Comparison of ENCODE assay signal across 8 mouse cellular contexts in the genomic region with DNA sequence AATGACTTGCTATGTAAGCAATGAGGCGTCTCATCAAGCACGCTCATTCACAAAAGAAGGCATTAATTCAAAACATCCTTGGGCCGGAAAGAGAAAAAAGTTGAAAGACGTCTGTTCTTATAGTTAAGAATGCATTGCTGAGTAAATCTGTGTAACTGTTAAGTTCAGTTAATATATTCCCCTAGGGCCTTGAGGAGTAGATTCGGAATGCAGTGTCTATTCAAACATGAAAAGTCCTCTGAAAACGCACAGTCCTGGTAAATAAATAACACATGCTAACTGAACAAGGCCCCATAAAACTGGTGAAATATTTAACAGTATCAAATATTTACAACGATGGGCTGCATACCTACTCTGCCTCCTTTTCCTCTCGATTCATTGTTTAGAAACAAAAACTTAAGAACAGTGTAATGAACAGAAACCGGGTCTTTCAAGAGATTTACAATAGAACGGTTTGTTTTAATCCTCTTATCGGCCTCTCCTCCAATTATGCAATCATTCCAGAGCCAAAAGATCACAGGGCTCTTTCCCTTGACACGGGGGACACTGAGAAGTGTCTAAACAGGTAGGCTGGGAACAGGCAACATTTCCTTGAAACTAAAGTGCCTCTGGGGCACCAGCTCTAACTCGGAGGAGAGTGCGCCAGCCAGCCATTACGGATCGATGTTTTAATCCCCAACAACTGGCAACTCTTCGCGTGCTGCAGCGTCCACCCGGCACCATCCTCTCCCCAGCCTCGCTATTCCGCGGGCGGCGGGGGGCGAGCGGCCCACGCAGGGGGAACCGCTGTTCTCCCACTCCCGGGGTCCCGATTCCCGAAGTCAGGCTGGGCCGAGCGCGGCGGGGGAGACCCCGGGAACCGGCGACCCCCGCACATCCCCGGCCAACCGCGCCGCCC. TPM values are rescaled to one million over a fixed set of nuclear protein-coding genes. Genes with fewer than 3 reads are reported as not detected.
DNase-seq lines count a peak whose midpoint lies in the region; ATAC-seq and TF ChIP-seq lines count a peak whose summit lies in the region.

No protein-coding gene starts in this region.

- H3K4me1 ChIP-seq in embryonic facial prominence, embryonic 12.5 days: peaks cover 9% of the 10 kb centered on the region
- peaks cover 10% of the 10 kb centered on the region for H3K4me1 ChIP-seq in hindbrain, embryonic 16.5 days (ENCODE audit: control insufficient read depth, insufficient read depth, low read depth, low read length)
- H3K4me1 ChIP-seq in liver, embryonic 12.5 days: peaks cover 29% of the 10 kb centered on the region
- peaks cover 8% of the 10 kb centered on the region; the same call in 1 of the 2 replicates for H3K4me1 ChIP-seq in neural tube, embryonic 11.5 days (ENCODE audit: control insufficient read depth, insufficient read depth, low read length)

- ATAC-seq in embryonic facial prominence, embryonic 12.5 days (ENCODE audit: insufficient number of reproducible peaks, insufficient read depth, low FRiP score, low TSS enrichment): peak; percentile 31; the same call in 1 of the 2 replicates
- peak; percentile 29 for ATAC-seq in hindbrain, embryonic 16.5 days
- ATAC-seq in liver, embryonic 12.5 days: no peak
- ATAC-seq in neural tube, embryonic 11.5 days (ENCODE audit: insufficient read depth, low FRiP score, low TSS enrichment): peak; percentile 21; the same call in 1 of the 2 replicates

- no peak for TF ChIP-seq CTCF in layer of hippocampus, adult 2 months (conservative IDR thresholded peaks at IDR 0.05)

- H3K9me3 ChIP-seq in embryonic facial prominence, embryonic 12.5 days: no peaks in the 10 kb centered on the region
- H3K9me3 ChIP-seq in hindbrain, embryonic 16.5 days (ENCODE audit: control insufficient read depth, low read length): no peaks in the 10 kb centered on the region
- no peaks in the 10 kb centered on the region for H3K9me3 ChIP-seq in liver, embryonic 12.5 days (replicated peaks)
- H3K9me3 ChIP-seq in neural tube, embryonic 11.5 days (ENCODE audit: control insufficient read depth, low read length): no peaks in the 10 kb centered on the region

- no peaks in the 10 kb centered on the region for H3K36me3 ChIP-seq in embryonic facial prominence, embryonic 12.5 days
- no peaks in the 10 kb centered on the region for H3K36me3 ChIP-seq in hindbrain, embryonic 16.5 days (ENCODE audit: control insufficient read depth, insufficient read depth, low read length)
- H3K36me3 ChIP-seq in liver, embryonic 12.5 days: no peaks in the 10 kb centered on the region
- H3K36me3 ChIP-seq in neural tube, embryonic 11.5 days (ENCODE audit: control insufficient read depth, insufficient read depth, low read length): no peaks in the 10 kb centered on the region

- H3K27ac ChIP-seq in layer of hippocampus, adult 2 months: peak overlapping the region; percentile 87
- H3K27ac ChIP-seq in embryonic facial prominence, embryonic 12.5 days: peak overlapping the region; percentile 88
- peak overlapping the region; percentile 87 for H3K27ac ChIP-seq in hindbrain, embryonic 16.5 days (ENCODE audit: low read depth, low read length)
- H3K27ac ChIP-seq in liver, embryonic 12.5 days: peak overlapping the region; percentile 93
- peak overlapping the region; percentile 67; the same call in 1 of the 2 replicates for H3K27ac ChIP-seq in neural tube, embryonic 11.5 days (ENCODE audit: low read depth, low read length)

- H3K9ac ChIP-seq in embryonic facial prominence, embryonic 12.5 days: peak overlapping the region; percentile 81
- H3K9ac ChIP-seq in hindbrain, embryonic 16.5 days (ENCODE audit: low read depth, low read length): peak overlapping the region; percentile 85
- peak overlapping the region; percentile 90 for H3K9ac ChIP-seq in liver, embryonic 12.5 days
- peak overlapping the region; percentile 72 for H3K9ac ChIP-seq in neural tube, embryonic 11.5 days (ENCODE audit: low read length)

- DNase-seq in layer of hippocampus, adult 2 months (ENCODE audit: low spot score in 2 of 2): no peak
- DNase-seq in layer of hippocampus, adult 9-11 months: no peak
- peak; percentile 52 to 79 for DNase-seq in adrenal gland, adult (ENCODE audit: inconsistent age in 2 of 2, low spot score in 1 of 2)
- DNase-seq in neural tube, embryonic 11.5 days (ENCODE audit: low spot score): peak; percentile 63
- DNase-seq in thymus, postnatal 4 days: peak; percentile 68

- H3K4me2 ChIP-seq in embryonic facial prominence, embryonic 12.5 days (replicated peaks): peak overlapping the region; percentile 62
- H3K4me2 ChIP-seq in hindbrain, embryonic 16.5 days (ENCODE audit: low read length): peak overlapping the region; percentile 69
- H3K4me2 ChIP-seq in liver, embryonic 12.5 days: peak overlapping the region; percentile 99
- H3K4me2 ChIP-seq in neural tube, embryonic 11.5 days (ENCODE audit: low read depth): peak overlapping the region; percentile 58

- 1% methylated on average over 44 of the region's 44 CpGs for WGBS in embryonic facial prominence, embryonic 12.5 days
- under 1% methylated on average over 40 of the region's 44 CpGs for WGBS in hindbrain, embryonic 16.5 days
- WGBS in liver, embryonic 12.5 days (ENCODE audit: insufficient replicate concordance): 7% methylated on average over 44 of the region's 44 CpGs
- 1% methylated on average over 44 of the region's 44 CpGs for WGBS in neural tube, embryonic 11.5 days

- H3K4me3 ChIP-seq in layer of hippocampus, adult 2 months: peak overlapping the region; percentile 81
- peak overlapping the region; percentile 80 for H3K4me3 ChIP-seq in embryonic facial prominence, embryonic 12.5 days
- H3K4me3 ChIP-seq in hindbrain, embryonic 16.5 days (ENCODE audit: low read length): peak overlapping the region; percentile 89
- peak overlapping the region; percentile 85 for H3K4me3 ChIP-seq in liver, embryonic 12.5 days
- H3K4me3 ChIP-seq in neural tube, embryonic 11.5 days (ENCODE audit: low read depth, low read length): peak overlapping the region; percentile 74

- H3K27me3 ChIP-seq in embryonic facial prominence, embryonic 12.5 days: no peaks in the 10 kb centered on the region
- no peaks in the 10 kb centered on the region for H3K27me3 ChIP-seq in hindbrain, embryonic 16.5 days (replicated peaks; ENCODE audit: control insufficient read depth, insufficient read depth, low read length)
- H3K27me3 ChIP-seq in liver, embryonic 12.5 days (replicated peaks): no peaks in the 10 kb centered on the region
- no peaks in the 10 kb centered on the region for H3K27me3 ChIP-seq in neural tube, embryonic 11.5 days (ENCODE audit: control insufficient read depth, insufficient read depth, low read length)

RNA-seq across cellular contexts. Expression of gene Rab3ip, which starts 1.2 kb away (rescaled TPM):
- total RNA-seq in layer of hippocampus, adult 2 months (2021): 10 to 100 TPM; 64.2 to 70.9 TPM
- 36.8 TPM in 2 replicates for polyA plus RNA-seq in embryonic facial prominence, embryonic 12.5 days (2016; fragmentation: Nextera tagmentation; extraction: Ambion mirVana)
- polyA plus RNA-seq in hindbrain, embryonic 16.5 days (2015; fragmentation: Nextera tagmentation; extraction: Ambion mirVana): 45.2 and 46.6 TPM in 2 replicates
- polyA plus RNA-seq in liver, embryonic 12.5 days (2016; fragmentation: Nextera tagmentation; extraction: Ambion mirVana): 11.7 and 12.1 TPM in 2 replicates
- 45.8 and 49.1 TPM in 2 replicates for polyA plus RNA-seq in neural tube, embryonic 11.5 days (2014; fragmentation: Nextera tagmentation; extraction: Ambion mirVana)

RNA-seq across cellular contexts. Expression of gene Gm10271, which starts 23.0 kb away (rescaled TPM):
- not detected for total RNA-seq in layer of hippocampus, adult 2 months (2021)
- polyA plus RNA-seq in embryonic facial prominence, embryonic 12.5 days (2016; fragmentation: Nextera tagmentation; extraction: Ambion mirVana): not detected in 2 replicates
- not detected in 2 replicates for polyA plus RNA-seq in hindbrain, embryonic 16.5 days (2015; fragmentation: Nextera tagmentation; extraction: Ambion mirVana)
- not detected in 2 replicates for polyA plus RNA-seq in liver, embryonic 12.5 days (2016; fragmentation: Nextera tagmentation; extraction: Ambion mirVana)
- not detected in 2 replicates for polyA plus RNA-seq in neural tube, embryonic 11.5 days (2014; fragmentation: Nextera tagmentation; extraction: Ambion mirVana)

RNA-seq across cellular contexts. Expression of gene Best3, which starts 36.8 kb away (rescaled TPM):
- 1 to 10 TPM; 2.1 to 2.4 TPM for total RNA-seq in layer of hippocampus, adult 2 months (2021)
- polyA plus RNA-seq in embryonic facial prominence, embryonic 12.5 days (2016; fragmentation: Nextera tagmentation; extraction: Ambion mirVana): 0.56 and 0.59 TPM in 2 replicates
- polyA plus RNA-seq in hindbrain, embryonic 16.5 days (2015; fragmentation: Nextera tagmentation; extraction: Ambion mirVana): 0.15 and 0.16 TPM in 2 replicates
- 0.06 TPM in 1 of 2 replicates, not detected in the other for polyA plus RNA-seq in liver, embryonic 12.5 days (2016; fragmentation: Nextera tagmentation; extraction: Ambion mirVana)
- polyA plus RNA-seq in neural tube, embryonic 11.5 days (2014; fragmentation: Nextera tagmentation; extraction: Ambion mirVana): 0.34 and 0.50 TPM in 2 replicates

RNA-seq across cellular contexts. Expression of gene Myrfl, which starts 52.6 kb away (rescaled TPM):
- total RNA-seq in layer of hippocampus, adult 2 months (2021): under 1 TPM; 0.32 to 0.33 TPM
- polyA plus RNA-seq in embryonic facial prominence, embryonic 12.5 days (2016; fragmentation: Nextera tagmentation; extraction: Ambion mirVana): 0.18 TPM in 2 replicates
- polyA plus RNA-seq in hindbrain, embryonic 16.5 days (2015; fragmentation: Nextera tagmentation; extraction: Ambion mirVana): 0.11 and 0.15 TPM in 2 replicates
- 0.05 TPM in 1 of 2 replicates, not detected in the other for polyA plus RNA-seq in liver, embryonic 12.5 days (2016; fragmentation: Nextera tagmentation; extraction: Ambion mirVana)
- polyA plus RNA-seq in neural tube, embryonic 11.5 days (2014; fragmentation: Nextera tagmentation; extraction: Ambion mirVana): 0.46 and 0.49 TPM in 2 replicates

Comparison
In these comparisons a context has a peak if more than half of its experiments do, and no peak if none do; other contexts are left out.
1. DNase-seq: peak in adrenal gland, adult (2 of 2), neural tube, embryonic 11.5 days (single experiment) and thymus, postnatal 4 days (single experiment); none in layer of hippocampus, adult 2 months (0 of 2) and layer of hippocampus, adult 9-11 months (single experiment).
2. Peak in every context shown above with its lines, with median percentiles within 50 percentile points of each other: H3K27ac ChIP-seq, H3K4me3 ChIP-seq, H3K4me2 ChIP-seq and H3K9ac ChIP-seq.